Mouse (Mus musculus) retina, adult 2 months (tissue): Measurements from ENCODE around the gene Kctd6.

Experiments
- DNase-seq: peaks from one replicate; pipeline ENCODE4 v3.0.0-alpha.2; 2012; ENCODE audit warnings: low read depth, low spot score

Kctd6 gene

DNA sequence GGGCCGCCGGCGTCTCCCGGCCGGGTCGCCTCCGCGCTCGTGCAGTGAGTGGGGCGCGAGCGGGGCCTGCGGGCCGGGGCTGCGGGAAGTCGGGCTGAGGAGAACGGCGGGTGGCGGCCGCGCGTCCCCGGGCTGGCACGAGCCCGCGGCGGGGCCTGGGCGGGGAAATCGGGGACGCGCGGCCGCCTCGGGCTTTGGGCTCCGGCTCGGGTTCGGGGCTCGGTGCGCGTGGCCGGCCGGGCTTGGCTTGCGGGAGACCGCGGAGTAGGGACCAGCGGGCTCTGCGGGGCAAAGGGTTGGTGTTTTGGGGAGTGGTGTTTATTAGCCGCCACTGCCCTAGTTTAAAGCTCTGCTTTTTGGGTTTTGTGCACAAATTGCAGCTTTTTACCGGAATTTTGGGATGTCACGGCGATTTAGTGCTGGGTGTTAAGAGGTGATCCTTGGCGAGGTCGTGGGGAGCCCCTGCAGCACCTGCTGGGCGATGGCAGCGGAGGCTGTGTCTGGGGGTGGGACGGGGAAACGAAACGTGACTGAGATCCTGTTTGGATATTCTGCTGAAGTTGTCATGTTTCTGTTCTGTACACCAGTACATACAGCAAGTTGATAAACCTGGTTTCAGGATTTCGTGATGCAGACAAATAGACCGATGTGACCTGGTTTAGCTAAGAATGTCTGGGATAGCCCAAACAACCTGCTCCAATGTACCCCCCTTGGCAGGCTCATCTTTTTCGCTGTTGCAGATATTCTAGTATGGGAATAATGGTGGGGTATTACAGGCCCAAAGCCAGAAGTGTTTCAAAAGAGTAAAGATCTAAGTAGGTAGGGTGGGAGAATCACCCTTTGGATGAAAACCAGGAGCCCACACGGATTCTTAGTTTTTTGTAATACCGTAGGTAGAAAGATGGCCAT lies 613 bp downstream of the Kctd6 start:
- DNase-seq: no peak

DNA sequence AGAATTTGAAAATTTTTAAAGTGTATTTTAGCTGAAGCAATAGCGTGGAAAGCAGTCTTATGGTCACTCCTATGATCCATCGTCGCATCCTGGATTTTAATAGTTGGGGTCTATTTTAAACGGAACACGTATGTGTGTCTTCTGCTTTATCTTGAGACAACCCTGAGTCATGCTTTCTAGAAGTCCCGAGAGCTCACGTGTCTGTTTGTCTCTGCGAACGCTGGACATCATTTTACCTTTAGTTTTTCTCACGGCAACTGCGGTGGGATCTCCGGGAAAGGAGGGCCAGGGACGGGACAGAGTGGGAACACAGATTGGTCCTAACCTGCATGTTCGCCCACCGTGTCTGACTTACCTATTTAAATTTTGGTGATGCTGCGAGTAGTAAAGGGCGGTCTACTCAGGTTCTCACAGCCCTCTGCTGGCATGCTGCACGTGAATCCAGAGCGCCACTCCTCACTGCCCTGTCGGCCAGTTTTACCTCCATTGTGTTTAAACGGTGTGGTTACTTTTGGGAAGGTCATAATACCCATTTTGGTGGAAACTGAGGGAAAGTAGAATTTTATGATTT lies 1.4 kb downstream of the Kctd6 start:
- DNase-seq: no peak

- no peak for DNase-seq
Observed at GRCm38 (mm10) chr14:8216100-8216499, 2.2 kb downstream of the Kctd6 start.

DNA sequence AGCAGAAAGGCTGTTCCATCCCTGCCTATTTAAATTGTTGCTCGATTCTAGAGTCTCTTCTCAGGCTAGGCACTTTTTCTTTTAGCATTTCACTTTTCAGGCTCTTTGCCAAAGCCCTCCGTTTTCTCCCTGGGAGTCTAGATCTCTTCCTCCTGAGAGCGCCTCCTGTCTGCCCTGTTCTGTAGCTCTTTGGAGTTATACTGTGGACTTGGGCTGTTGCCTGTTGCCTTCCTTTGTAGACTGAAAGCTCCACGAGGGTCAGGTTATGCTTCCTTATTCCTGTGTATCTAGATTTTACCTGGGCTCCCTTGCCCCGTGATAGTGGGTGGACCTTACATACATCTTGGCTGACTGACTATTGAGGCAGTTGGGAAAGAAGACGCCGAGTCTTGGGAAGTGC lies 4.3 kb downstream of the Kctd6 start:
- no peak for DNase-seq

DNA sequence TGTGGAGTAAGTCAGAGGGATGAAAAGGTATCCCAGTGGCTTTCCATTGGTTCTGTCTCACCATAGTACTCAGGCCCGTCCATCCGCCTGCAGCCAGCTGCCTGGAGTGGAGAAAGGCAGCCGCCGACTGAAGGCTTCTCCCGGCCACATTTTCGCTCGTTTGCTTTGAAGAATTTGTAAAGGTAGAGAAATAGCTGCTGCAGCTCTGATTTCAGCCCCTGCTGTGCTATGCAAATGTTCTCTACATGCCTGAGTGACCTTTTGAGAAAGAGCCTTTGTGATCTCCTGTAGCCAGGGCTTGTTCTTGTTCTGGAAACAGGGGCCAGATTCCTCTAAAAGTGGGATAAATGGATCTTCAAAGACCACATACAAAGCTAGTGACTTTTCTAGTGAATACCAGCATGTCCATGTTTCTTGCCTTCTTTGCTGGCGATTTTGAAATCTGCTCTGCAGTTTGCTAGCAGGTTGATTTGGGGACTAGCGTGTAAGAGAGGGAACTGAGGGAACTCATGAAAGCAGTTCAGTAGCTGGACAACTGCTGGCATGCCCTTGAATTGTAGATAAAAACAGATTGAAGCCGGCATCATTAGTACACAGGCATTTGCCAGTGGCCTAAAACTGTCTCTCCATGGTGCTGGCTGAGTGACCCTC lies 4.9 kb downstream of the Kctd6 start:
- DNase-seq: no peak

DNA sequence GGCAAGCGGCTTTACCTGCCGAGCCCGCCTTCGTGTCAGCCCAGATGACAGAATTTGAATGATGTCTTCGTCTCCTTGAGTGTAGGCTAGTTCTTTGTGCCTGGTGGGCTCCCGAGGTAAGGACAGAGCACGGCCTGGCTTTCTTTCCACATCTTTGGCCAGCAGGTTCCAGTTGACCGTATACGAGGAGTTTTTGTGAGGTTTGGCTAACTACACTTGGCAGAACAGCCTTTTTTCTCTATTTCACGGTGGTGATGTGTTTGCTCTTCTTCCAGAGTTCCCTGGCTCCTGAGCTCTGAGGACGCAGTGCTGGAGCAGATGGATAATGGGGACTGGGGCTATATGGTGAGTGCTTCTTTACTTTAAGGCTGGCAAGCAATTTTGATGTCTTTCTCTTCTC lies 5.9 kb downstream of the Kctd6 start:
- DNase-seq: no peak

DNA sequence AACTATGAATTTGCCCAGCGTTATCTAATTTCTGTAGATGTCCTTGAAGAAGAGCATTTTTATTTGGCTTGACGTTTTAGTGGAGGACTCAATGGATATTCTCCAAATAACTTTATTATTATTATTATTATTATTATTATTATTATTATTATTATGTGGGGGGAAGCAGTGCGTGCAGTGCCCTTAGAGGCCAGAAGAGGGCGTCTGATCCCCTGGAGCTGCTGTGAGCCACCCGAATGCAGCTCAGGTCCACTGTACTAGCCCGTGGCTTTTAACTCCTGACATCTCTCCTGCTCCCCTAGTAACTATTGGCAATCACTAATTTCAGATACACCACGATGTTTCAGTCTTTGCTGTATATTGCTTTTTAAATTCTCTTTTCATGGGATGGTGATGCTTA lies 6.4 kb downstream of the Kctd6 start:
- DNase-seq: no peak

- no peak for DNase-seq
Observed at GRCm38 (mm10) chr14:8220912-8221311, 7.0 kb downstream of the Kctd6 start.

GRCm38 (mm10) chr14:8222561-8222960 lies 8.6 kb downstream of the Kctd6 start:
- DNase-seq: no peak

DNA sequence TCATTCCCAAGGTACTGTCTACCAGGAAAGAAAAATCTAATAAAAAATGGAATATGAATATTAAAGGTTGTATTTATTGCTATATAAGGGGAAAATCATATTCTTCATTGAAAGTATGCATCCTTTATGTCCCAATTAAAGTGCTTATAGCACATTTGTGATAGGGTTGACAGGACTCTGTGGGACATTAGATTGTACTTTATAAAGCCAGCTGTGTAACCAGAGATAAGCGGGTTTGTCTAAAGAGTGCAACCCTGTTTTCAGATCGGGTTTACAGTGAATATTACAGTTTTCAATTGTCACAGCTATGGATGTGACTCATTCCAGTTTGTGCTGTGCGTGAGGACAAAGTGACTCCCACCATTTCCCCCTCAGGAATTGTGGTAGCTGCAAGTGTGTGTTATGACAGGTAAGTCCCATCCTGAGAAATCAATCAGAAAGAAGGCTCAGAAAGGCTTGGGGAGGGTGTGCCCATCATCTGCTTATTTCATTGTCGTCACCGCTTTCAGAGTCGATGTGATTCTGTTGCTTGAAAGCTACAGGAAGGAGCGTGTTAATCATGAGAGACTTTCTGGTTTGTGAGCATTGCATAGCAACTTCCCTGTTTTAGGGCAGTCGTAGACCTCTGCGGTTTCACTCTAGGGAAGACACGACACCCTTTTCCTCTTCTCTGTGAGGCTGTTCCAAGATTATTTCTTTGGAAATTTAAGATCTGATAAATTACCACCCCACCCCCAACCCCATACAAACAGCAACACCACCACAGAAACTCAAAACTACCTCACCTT lies 9.8 kb downstream of the Kctd6 start:
- no peak for DNase-seq

DNA sequence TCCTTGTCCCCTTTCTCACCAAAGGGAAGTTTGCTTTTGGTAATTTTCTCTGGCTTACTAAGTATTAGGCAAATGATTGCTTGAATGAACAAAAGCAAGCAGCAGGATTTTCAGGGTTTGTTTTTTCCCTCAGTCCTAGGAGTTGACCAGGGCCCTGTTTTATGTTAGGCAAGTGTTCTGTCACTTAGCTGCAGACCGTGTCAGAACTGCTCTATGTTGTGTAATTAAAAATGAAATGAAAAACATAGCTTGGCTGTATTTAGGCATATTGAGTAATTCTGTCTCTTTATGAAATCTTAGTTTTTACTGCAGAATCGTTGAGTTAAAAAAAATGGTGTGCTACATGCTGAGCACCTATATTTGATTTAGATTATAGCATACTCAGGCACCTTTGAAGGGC lies 10.9 kb downstream of the Kctd6 start:
- no peak for DNase-seq

- DNase-seq: no peak
Observed at GRCm38 (mm10) chr14:8229367-8230019, 15.6 kb downstream of the Kctd6 start.

DNA sequence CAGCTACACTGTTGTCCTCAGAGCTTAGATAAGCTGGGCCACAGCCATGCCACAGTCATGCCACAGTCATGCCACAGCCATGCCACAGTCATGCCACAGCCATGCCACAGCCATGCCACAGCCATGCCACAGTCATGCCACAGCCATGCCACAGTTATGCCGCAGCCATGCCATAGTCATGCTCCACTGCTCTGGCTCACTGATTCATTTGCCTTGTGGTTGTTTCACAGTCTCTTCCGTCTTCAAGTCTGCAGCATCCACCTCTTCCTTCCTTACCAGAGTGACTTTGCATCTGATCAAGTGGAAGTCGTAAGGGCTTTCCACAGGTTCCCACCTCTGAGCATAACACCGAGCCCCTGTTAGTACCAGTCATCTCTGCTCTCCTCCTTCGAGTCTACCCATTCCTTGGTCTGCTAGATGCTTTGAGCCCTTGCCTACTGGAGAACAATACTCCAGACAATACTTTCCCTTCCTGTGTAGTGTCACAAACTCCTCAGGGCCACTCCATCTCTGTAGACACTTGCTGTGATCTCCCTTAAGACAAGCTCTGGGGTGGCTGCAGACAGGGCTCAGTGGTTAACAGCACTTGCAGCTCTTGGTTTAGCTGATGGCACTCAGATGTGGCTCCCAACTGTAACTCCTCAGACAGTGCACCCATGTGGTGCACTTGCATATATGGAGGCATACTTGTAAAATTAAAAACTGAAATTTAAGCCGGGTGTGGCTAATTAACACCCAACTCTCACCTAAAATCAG lies 18.4 kb downstream of the Kctd6 start:
- DNase-seq: no peak

DNA sequence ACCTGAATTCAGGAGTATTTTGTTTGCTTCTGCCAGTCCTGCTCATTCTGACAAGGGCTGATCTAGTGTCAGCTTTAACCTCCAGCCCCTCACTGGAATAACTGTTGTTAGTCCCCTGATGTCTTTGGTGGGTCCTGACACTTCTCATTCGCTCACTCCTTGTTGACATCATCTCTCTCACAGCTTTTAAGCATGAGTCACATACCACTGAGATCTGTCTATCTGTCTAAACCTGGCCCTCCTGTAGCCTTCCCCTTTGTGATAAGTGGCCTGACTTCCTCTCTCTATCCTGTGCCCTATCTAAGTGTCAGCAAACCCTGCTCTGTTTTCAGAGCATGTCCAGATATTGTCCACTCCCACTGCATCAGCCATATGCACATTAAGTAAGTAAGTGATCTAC lies 19.3 kb downstream of the Kctd6 start:
- no peak for DNase-seq

GRCm38 (mm10) chr14:8241816-8242215 lies 27.9 kb downstream of the Kctd6 start:
- DNase-seq: no peak

GRCm38 (mm10) chr14:8242388-8242920 lies 28.5 kb downstream of the Kctd6 start:
- DNase-seq: no peak

GRCm38 (mm10) chr14:8243136-8243888 lies 29.4 kb downstream of the Kctd6 start:
- DNase-seq: no peak

- no peak for DNase-seq
Observed at GRCm38 (mm10) chr14:8244211-8244611, 30.3 kb downstream of the Kctd6 start.

- no peak for DNase-seq
Observed at GRCm38 (mm10) chr14:8246878-8247277, 32.9 kb downstream of the Kctd6 start.

DNA sequence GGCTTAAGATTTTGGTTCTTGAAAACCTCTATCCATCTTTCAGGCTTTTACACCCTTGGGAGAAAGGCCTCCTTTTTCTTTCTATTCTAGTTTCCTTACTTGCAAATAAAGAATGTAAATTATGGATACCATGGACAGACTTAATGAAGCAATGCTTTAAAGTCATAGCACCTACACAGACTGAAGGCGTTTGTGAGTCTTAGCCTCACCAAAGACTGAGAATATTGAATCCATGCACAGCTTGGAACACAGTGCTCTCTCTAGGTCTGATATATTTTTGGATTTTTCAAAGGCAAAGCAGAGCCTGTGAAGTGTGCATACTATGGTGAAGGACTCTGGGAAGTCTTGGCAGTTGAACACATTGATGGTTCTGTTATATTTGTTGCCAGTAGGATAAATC lies 35.3 kb downstream of the Kctd6 start:
- DNase-seq: no peak
